Mouse (Mus musculus) E14TG2a.4 (cell line): ENCODE measurements at regions not wholly inside any gene's neighbourhood (a gene's known extent, or its start where the extent isn't known, plus 50 kb on each side); places are given as distances from the start of the nearest gene placed in this dataset.

Source experiments
- CTCF ChIP-seq: conservative IDR thresholded peaks from 2 replicates; pipeline ENCODE4 v1.5.1; 2014; ENCODE audit warnings: low read length
- NANOG ChIP-seq: IDR thresholded peaks from 2 replicates; pipeline ENCODE4 v1.6.1; 2014; ENCODE audit warnings: borderline replicate concordance, low read length, mixed read lengths
- POU5F1 ChIP-seq: IDR thresholded peaks from 2 replicates; pipeline ENCODE4 v1.6.1; 2014; ENCODE audit warnings: low read length, borderline replicate concordance

DNA sequence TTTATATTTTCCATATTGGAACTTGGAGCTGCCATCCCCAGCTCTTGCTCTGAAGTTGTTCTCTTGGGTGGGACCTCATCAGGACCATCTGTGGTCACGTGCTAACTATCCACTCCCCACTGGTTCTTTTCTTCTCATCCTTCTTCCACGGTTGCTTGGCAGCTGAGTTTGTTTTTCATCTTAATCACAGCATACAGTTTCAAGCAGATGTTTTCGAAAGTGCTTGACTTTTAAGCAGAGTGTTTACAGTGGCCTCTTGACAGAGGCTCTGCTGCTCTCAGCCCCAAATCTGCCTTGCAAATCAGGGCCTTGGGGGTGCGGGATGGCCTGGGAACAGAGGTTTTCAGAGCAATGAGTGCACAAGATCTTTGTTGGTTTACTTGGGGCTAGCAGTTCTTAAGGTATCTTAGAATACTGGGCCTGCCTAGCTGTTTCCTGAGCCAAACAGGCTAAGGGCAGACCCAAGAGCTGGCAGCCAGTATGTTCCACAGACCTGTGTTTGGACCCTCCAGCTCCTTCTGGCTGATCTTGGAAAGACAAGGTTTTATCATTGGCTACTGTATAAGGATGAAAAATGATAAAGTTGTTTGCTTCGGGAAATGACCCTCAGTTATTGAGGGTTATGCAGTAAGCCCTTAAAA lies 113.0 kb upstream of the Sash1 start:
- TF ChIP-seq CTCF (no peak), POU5F1 (no peak), NANOG (no peak)
